Mouse (Mus musculus): ENCODE data around the gene Sap25.

DNA sequence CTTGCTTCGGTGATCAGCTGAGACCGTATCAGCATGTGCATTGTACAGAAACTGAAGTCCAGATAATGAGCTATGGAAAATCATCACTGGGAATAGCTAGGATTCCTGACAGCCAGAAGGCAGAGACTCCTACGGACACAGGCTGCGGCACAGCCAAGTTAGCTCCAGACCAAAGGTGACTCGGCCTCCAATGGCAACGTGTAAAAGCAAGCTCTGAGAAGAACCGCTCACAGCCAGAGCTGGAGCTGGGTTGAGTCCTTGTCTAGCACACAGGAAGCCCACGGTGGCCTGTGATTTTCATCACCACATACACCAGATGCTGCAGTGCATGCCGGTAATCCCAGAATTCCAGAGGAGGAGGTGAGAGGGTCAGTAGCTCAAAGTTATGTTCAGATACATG lies 49.4 kb downstream of the Sap25 start:
- TF ChIP-seq GATA1 (IDR thresholded peaks at IDR 0.05; ENCODE audit: borderline replicate concordance, low read length) = no peak
- no peak for TF ChIP-seq FLI1 (IDR thresholded peaks at IDR 0.05; ENCODE audit: low read length)
